Mouse (Mus musculus): ENCODE measurements around the gene Top2a. TPM values are rescaled to one million over a fixed set of nuclear protein-coding genes. Genes with fewer than 3 reads are reported as not detected.
"Not testable (repeated sequence)": the region's sequence is repeated elsewhere in the genome, so short reads cannot be mapped to it uniquely, and the experiment has no call there.

The Top2a gene
- polyA plus RNA-seq, 1 experiment from 2014 or later = 362 TPM

DNA sequence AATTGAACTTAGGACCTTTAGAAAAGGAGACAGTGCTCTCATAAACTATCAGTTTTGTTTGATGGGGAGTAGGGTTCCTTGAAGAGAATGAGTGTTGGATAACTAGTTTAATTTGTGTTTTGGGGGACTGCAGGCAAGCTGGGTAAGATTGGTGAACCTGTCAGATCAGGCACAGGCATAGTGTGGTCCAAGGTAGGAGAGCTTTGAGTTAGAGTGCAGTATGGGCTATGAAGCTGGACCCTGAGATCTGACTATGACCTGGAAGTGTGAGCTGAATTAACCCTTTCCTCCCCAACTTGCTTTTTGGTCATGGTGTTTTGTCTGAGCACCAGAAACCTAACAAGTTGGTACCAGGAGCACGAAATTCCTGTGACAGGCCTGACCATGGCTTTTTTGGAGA lies 10.1 kb downstream of the Top2a start:
- H3K27me3 ChIP-seq = no peaks in the 10 kb centered on the region
- ATAC-seq (ENCODE audit: insufficient number of reproducible peaks, insufficient read depth, low FRiP score, low TSS enrichment, low read depth) = no peak
- no peaks in the 10 kb centered on the region for H3K4me1 ChIP-seq (replicated peaks)
- H3K4me3 ChIP-seq (replicated peaks) = no peak overlapping the region
- H3K9me3 ChIP-seq = no peaks in the 10 kb centered on the region
- no peak overlapping the region for H3K9ac ChIP-seq (replicated peaks)
- WGBS = 84% methylated on average over 1 of the region's 1 CpGs
- H3K27ac ChIP-seq = no peak overlapping the region
- H3K4me2 ChIP-seq = no peak overlapping the region
- H3K36me3 ChIP-seq = peaks cover 100% of the 10 kb centered on the region

DNA sequence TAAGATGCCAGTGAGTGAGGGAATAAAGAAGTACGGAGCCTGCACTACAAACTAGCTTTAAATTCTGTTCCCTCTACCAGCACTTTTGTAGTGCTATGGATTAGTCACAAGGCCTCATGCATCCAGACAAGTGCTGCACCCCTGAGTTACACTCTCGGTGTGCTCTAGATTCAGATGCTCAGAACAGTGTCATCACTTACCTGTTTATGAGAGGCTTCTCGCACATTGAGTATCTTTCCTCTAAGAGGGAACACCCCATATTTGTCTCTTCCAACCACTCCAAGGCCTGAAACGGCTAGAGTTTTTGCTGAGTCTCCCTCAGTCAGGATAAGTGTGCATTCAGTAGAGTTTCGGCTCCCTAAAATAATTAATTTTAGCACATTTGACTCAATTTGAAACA lies 13.3 kb downstream of the Top2a start:
- H3K9me3 ChIP-seq = no peaks in the 10 kb centered on the region
- H3K4me3 ChIP-seq (replicated peaks) = no peak overlapping the region
- peaks cover 99% of the 10 kb centered on the region for H3K36me3 ChIP-seq
- no peak overlapping the region for H3K9ac ChIP-seq (replicated peaks)
- no peak for ATAC-seq (ENCODE audit: insufficient number of reproducible peaks, insufficient read depth, low FRiP score, low TSS enrichment, low read depth)
- no peaks in the 10 kb centered on the region for H3K4me1 ChIP-seq (replicated peaks)
- no peak overlapping the region for H3K4me2 ChIP-seq
- H3K27ac ChIP-seq = no peak overlapping the region
- 97% methylated on average over 5 of the region's 5 CpGs for WGBS
- no peaks in the 10 kb centered on the region for H3K27me3 ChIP-seq

DNA sequence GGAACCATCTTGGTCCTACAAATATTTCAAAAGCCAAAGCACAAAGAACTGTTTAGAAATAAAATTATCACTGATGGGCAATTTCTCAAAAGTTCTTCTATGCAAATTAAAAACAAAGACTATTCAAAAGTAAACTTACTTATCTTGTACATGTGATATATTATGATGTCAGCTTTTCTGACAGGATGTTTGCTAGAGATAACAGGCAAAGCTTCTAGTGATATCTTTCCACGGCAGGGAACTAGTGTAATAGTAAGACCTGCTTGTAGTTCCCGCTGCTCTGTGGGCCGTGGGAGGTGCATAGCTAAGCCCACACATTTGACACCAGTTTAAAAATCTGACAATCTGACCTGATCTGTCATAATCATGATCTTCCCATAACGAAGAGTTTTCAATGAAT lies 13.9 kb downstream of the Top2a start:
- H3K9me3 ChIP-seq = no peaks in the 10 kb centered on the region
- H3K27ac ChIP-seq = no peak overlapping the region

DNA sequence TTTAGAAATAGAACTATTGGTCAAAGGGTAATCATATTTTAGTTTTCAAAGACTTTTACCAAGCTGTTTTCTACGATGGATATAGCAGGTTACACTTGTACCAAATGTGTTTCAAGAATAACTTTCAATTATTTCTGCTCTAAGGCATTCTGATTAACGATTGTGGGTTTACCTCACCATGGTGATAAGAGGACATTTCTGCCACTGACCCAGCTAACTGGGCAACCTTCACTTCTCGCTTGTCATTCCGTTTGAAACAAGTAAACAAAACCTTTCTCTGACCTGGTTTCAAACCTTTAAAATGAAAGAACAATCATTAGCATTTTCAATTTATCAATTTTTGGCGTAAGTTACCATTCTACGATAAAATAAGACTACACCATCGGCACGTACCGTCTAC lies 17.2 kb downstream of the Top2a start:
- no peak for ATAC-seq (ENCODE audit: insufficient number of reproducible peaks, insufficient read depth, low FRiP score, low TSS enrichment, low read depth)
- H3K4me2 ChIP-seq = no peak overlapping the region
- no peaks in the 10 kb centered on the region for H3K27me3 ChIP-seq
- H3K9me3 ChIP-seq = no peaks in the 10 kb centered on the region
- H3K4me3 ChIP-seq (replicated peaks) = no peak overlapping the region
- H3K4me1 ChIP-seq (replicated peaks) = no peaks in the 10 kb centered on the region
- 96% methylated on average over 9 of the region's 9 CpGs for WGBS
- H3K9ac ChIP-seq (replicated peaks) = no peak overlapping the region
- no peak overlapping the region for H3K27ac ChIP-seq
- peaks cover 99% of the 10 kb centered on the region for H3K36me3 ChIP-seq

More for the DNA sequence above, 13.9 kb downstream of the Top2a start:
- ATAC-seq (ENCODE audit: insufficient number of reproducible peaks, insufficient read depth, low FRiP score, low TSS enrichment, low read depth) = no peak
- Histone ChIP-seq H3K4me1 (replicated peaks) (no peaks in the 10 kb centered on the region), H3K9ac (replicated peaks) (no peak overlapping the region), H3K4me2 (no peak overlapping the region), H3K36me3 (peaks cover 99% of the 10 kb centered on the region), H3K27me3 (no peaks in the 10 kb centered on the region), H3K4me3 (replicated peaks) (no peak overlapping the region)
- WGBS = 91% methylated on average over 4 of the region's 4 CpGs

DNA sequence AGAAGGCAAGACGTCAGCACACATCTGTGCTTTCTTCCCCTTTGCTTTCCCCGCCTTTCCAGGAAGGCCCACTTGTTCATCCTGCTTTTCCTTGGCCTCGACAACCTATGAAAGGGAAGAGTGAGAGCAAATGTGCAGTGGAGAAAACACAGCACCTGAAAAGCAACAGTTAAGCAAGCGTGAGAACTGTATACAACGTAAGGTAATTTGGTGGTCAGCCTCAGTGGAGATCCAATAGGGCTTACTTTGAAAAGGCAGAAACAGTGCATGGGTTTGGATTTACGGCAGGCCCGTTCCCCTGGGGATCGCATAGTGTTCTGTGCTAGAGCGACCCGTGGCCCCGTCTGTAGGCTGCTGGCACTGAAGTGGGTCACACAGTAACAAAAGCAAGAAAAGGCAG lies 24.7 kb downstream of the Top2a start:
- Histone ChIP-seq H3K27me3 (no peaks in the 10 kb centered on the region), H3K27ac (no peak overlapping the region), H3K4me3 (replicated peaks) (no peak overlapping the region), H3K9me3 (no peaks in the 10 kb centered on the region), H3K4me2 (no peak overlapping the region), H3K36me3 (peaks cover 100% of the 10 kb centered on the region), H3K9ac (replicated peaks) (no peak overlapping the region), H3K4me1 (replicated peaks) (no peaks in the 10 kb centered on the region)
- no peak for ATAC-seq (ENCODE audit: insufficient number of reproducible peaks, insufficient read depth, low FRiP score, low TSS enrichment, low read depth)
- 90% methylated on average over 11 of the region's 11 CpGs for WGBS

DNA sequence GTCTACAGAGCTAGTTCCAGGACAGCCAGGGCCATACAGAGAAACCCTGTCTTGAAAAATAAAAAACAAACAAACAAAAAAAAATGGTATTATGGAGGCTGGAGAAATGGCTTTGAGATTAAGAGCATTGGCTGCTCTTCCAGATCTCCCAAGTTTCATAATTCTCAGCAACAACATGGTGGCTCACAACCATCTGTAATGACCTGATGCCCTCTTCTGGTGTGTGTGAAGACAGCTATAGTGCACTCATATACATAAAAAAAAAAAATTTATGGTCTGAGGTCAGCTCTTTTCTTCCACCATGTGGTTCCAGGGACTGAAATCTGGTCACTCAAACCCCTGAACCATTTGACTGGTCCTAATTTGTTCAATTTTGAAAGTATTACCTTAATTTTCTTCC lies 25.2 kb downstream of the Top2a start:
- Histone ChIP-seq H3K27ac (no peak overlapping the region), H3K4me2 (no peak overlapping the region), H3K27me3 (no peaks in the 10 kb centered on the region), H3K4me1 (replicated peaks) (no peaks in the 10 kb centered on the region), H3K36me3 (peaks cover 100% of the 10 kb centered on the region), H3K9ac (replicated peaks) (no peak overlapping the region), H3K4me3 (replicated peaks) (no peak overlapping the region), H3K9me3 (no peaks in the 10 kb centered on the region)
- no peak for ATAC-seq (ENCODE audit: insufficient number of reproducible peaks, insufficient read depth, low FRiP score, low TSS enrichment, low read depth)

DNA sequence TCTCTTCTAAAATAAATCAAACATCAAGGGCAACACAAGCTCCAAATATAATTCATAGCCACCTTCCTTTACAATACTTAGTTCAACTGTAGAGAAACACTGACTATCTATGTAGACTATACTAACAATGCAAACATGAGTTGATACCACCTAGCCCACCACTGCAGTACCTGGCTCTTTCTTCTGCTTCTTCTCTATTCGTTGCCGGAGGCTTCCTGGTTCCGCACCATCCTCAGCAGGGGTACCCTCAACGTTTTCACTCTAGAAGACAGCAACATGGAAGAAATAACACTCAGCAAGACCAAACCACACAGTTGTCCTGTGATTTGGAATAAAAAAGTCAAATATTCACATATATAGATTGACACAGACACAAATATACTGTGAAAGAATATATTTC lies 26.3 kb downstream of the Top2a start:
- no peaks in the 10 kb centered on the region for H3K27me3 ChIP-seq
- ATAC-seq (ENCODE audit: insufficient number of reproducible peaks, insufficient read depth, low FRiP score, low TSS enrichment, low read depth) = no peak

DNA sequence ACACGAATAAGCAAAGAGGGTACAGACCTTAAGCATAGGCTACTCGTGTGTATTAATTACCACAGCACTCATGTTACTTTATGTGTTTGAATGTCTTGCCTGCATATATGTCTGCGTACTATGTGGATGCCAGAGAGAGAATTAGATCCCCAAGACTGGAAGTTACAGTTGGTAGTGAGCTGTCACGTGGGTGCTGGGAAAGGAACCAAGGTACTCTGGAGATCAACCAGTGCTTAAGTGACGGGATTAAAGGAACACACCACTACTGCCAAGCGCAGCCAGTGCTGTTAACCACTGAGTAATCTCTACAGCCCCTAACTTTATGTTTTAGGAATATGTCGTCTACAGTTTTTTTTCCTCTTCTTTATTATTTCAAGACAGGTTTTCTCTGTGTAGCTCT lies 28.0 kb downstream of the Top2a start:
- Histone ChIP-seq H3K4me3 (replicated peaks) (no peak overlapping the region), H3K27ac (no peak overlapping the region), H3K36me3 (peaks cover 100% of the 10 kb centered on the region), H3K27me3 (no peaks in the 10 kb centered on the region), H3K4me2 (no peak overlapping the region), H3K9me3 (no peaks in the 10 kb centered on the region), H3K9ac (replicated peaks) (no peak overlapping the region), H3K4me1 (replicated peaks) (no peaks in the 10 kb centered on the region)
- ATAC-seq (ENCODE audit: insufficient number of reproducible peaks, insufficient read depth, low FRiP score, low TSS enrichment, low read depth) = no peak
- 95% methylated on average over 7 of the region's 7 CpGs for WGBS

More for the DNA sequence above, 26.3 kb downstream of the Top2a start:
- Histone ChIP-seq H3K4me2 (no peak overlapping the region), H3K36me3 (peaks cover 100% of the 10 kb centered on the region), H3K4me1 (replicated peaks) (no peaks in the 10 kb centered on the region), H3K9ac (replicated peaks) (no peak overlapping the region), H3K9me3 (no peaks in the 10 kb centered on the region), H3K27ac (no peak overlapping the region), H3K4me3 (replicated peaks) (no peak overlapping the region)
- 96% methylated on average over 4 of the region's 4 CpGs for WGBS

DNA sequence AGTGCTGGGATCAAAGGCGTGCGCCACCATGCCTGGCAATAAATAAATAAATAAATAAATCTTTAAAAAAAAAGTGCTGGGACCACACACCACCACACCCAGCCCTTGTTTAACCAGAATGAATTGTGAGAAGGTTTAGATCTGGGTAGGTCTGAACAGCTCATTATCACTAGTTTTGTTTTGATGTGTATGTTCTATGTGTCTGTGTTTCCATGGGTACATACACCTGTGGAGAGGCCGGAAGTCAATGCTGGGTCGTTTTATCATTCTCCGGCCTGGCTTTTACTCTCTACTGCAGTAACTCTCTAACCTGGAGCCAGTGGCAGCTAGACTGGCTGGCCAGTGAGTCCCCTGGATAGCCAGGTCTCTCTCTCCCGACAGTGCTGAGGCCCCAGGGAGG lies 33.1 kb downstream of the Top2a start:
- 84% methylated on average over 6 of the region's 6 CpGs for WGBS
- peaks cover 55% of the 10 kb centered on the region for H3K36me3 ChIP-seq

DNA sequence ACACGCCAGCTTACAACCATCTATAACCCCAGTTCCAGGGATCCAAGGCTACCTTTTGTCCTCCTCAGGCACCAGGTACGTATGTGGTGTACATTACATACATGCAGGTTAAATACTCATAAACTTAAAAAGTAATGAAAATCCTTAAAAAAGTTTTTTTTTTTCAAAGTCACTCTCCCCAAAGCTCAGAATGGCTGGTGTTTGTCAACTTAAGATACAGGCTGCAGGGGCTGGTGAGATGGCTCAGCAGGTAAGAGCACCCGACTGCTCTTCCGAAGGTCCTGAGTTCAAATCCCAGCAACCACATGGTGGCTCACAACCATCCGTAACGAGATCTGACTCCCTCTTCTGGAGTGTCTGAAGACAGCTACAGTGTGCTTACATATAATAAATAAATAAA lies 35.7 kb downstream of the Top2a start:
- peaks cover 29% of the 10 kb centered on the region for H3K36me3 ChIP-seq
- not testable (repeated sequence) for H3K9ac ChIP-seq (replicated peaks); H3K27me3 ChIP-seq; H3K4me1 ChIP-seq (replicated peaks); ATAC-seq (ENCODE audit: insufficient number of reproducible peaks, insufficient read depth, low FRiP score, low TSS enrichment, low read depth); H3K4me2 ChIP-seq; H3K27ac ChIP-seq; H3K4me3 ChIP-seq (replicated peaks); H3K9me3 ChIP-seq
- WGBS = 98% methylated on average over 6 of the region's 6 CpGs

More for the DNA sequence above, 33.1 kb downstream of the Top2a start:
- Histone ChIP-seq H3K27me3 (peaks cover 3% of the 10 kb centered on the region; the same call in 1 of the 2 replicates), H3K4me3 (replicated peaks) (no peak overlapping the region), H3K27ac (no peak overlapping the region), H3K9ac (replicated peaks) (no peak overlapping the region), H3K9me3 (no peaks in the 10 kb centered on the region), H3K4me1 (replicated peaks) (no peaks in the 10 kb centered on the region), H3K4me2 (no peak overlapping the region)
- no peak for ATAC-seq (ENCODE audit: insufficient number of reproducible peaks, insufficient read depth, low FRiP score, low TSS enrichment, low read depth)

DNA sequence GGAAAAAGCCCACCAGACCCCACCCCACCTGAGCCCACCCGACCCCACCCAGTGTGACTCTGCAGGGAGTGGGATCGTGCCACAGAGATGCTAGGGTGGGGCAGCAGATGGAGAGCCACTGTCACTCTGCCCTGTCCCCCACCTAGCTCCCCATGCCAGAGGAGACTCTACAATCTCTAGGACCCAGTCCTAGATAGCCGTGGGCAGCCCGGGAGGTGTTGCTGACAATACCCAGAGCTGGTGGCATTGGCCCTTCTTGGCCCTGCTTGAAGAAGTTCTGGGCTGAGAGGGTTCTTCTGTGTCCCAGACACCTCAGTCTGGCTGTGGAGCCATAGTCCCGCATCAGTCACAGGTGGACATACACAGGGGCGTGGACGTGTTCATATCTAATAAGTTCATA lies 38.4 kb downstream of the Top2a start:
- ATAC-seq (ENCODE audit: insufficient number of reproducible peaks, insufficient read depth, low FRiP score, low TSS enrichment, low read depth) = no peak
- 87% methylated on average over 7 of the region's 7 CpGs for WGBS
- H3K27me3 ChIP-seq = peaks cover 25% of the 10 kb centered on the region
- H3K4me3 ChIP-seq (replicated peaks) = no peak overlapping the region
- H3K4me1 ChIP-seq (replicated peaks) = peaks cover 15% of the 10 kb centered on the region
- H3K4me2 ChIP-seq = no peak overlapping the region
- H3K9ac ChIP-seq (replicated peaks) = no peak overlapping the region
- no peaks in the 10 kb centered on the region for H3K9me3 ChIP-seq
- H3K36me3 ChIP-seq = peaks cover 4% of the 10 kb centered on the region; the same call in 1 of the 2 replicates
- no peak overlapping the region for H3K27ac ChIP-seq

DNA sequence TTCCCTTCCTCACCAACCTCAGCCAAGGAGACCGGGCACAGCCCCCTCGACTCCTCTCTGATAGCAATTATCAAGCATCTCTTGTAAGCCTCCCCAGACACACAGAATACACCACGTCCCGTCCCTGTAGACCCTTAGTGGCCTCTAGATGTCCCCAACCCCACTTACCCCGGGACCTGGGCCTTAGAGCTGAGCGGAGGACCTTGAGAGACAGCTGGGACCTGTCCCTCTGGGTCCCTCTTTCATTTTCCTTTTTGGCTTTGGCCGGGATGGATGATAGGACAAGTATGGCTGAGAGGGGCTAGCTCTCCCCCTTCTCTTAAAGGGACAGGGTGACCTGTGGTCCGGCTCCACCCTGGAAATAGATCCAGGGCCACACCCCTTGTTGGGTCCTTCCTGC lies 40.4 kb downstream of the Top2a start:
- no peak for ATAC-seq (ENCODE audit: insufficient number of reproducible peaks, insufficient read depth, low FRiP score, low TSS enrichment, low read depth)
- H3K4me2 ChIP-seq = no peak overlapping the region; the same call in 1 of the 2 replicates

More for the DNA sequence above, 40.4 kb downstream of the Top2a start:
- Histone ChIP-seq H3K4me3 (replicated peaks) (no peak overlapping the region), H3K27me3 (peaks cover 25% of the 10 kb centered on the region), H3K4me1 (replicated peaks) (peaks cover 19% of the 10 kb centered on the region), H3K27ac (no peak overlapping the region), H3K9ac (replicated peaks) (no peak overlapping the region), H3K9me3 (no peaks in the 10 kb centered on the region), H3K36me3 (peaks cover under 1% of the 10 kb centered on the region; the same call in 1 of the 2 replicates)
- 47% methylated on average over 8 of the region's 8 CpGs for WGBS
